Mouse (Mus musculus) urinary bladder, postnatal 10 days (tissue): ENCODE measurements around the gene Polm.

ENCODE experiments used
- DNase-seq: peaks from one replicate; pipeline ENCODE4 v3.0.0; 2022; ENCODE audit warnings: low spot score

Polm gene

DNA sequence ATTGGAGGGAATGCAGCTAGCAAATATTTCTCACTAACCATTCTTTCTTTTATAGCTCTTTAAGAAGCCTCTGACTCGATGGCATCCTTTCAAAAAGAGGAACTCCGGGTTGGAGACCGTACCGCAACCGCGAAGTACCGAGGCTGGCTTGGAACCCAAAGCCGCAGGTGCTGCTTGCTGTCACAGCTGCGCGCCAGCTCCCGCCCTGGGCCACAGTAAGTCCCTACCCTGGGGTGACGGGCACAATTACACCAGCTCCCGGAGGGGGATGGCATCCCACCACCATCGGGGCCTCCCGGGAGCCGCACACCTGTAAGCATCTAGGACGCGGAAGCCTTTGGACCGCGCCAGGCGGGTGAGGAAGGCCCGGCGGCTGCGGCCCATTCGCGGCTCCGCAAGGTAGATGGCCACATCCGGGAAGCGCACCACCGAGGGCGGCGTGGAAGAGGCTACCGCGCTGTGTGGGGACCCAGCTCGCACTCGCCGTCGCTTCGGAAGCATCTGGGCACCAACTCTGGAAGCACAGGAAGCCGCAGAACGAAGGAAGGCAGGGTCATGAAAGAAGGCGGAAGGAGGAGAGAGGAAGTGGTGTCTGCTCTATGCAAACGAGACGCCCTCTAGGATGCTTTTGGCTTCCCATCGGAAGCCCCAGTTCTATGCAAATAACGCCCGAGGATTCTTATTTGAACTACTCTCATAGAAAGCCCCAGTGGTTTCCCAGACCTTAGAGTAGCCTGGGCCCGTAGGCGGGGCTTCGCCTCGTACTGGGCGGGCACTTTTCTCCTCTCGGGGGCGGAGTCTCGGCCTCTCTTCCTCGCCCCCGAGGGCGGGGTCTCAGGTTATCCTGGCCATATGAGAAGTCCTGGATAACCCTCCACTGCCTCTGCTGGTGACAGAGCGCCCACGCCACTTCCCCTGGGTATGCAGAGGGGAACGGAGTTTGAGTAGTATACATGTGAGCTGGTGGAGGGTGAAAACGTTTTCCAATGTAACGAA, at the start of gene Polm:
Polm (minus strand) TSS at position 766 of the 996 bp plus-strand sequence.
- DNase-seq = peak; percentile 65

GRCm38 (mm10) chr11:5887250-5887649, 49.4 kb upstream of the Polm start:
- DNase-seq = no peak

GRCm38 (mm10) chr11:5886187-5886586, 48.4 kb upstream of the Polm start:
- DNase-seq = no peak

DNA sequence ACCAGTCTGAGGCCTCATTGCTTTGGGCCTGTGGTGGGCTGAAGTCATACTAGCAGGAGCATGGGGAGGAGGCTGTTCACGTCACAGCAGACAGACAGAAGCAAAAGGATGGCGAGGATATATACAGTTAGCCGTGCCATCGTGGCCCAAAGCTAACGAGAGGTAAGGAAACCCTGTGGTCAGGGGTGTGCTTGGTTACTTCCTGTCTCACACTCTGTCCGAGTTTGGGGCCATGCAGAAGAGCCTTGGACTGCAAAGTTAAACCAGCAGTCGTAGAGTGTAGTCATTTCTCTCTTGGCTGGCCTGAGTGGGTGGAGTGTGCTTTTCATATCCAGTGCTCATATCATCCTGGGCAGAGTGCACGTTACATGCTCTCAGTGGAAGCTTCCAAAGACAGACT, 44.7 kb upstream of the Polm start:
- no peak for DNase-seq

DNA sequence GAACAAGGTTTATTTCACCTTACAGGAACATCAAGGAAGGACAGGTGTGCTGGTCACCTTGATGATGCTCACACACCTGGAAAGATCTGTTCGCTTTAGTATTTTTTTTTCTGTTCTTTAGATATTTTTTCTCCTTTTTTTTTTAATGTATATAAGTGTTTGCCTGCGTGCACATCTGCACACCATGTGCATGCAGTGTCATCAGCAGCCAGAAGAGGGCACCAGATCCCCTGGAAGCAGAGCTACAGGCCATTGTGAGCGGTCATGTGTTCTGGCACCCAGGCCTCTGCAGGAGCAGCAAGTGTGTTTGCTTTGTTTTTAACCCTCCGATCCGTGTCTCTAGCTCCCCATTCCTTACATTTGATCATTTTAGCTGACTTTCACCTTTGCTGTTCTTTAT, 42.1 kb upstream of the Polm start:
- no peak for DNase-seq

- DNase-seq = no peak
Observed at GRCm38 (mm10) chr11:5878661-5879060, 40.8 kb upstream of the Polm start.

GRCm38 (mm10) chr11:5877921-5878526, 40.2 kb upstream of the Polm start, which contains the start of gene Pold2:
Gene Pold2 (minus strand): TSS chr11:5878292.
- DNase-seq = peak; percentile 82

- no peak for DNase-seq
Observed at GRCm38 (mm10) chr11:5877421-5877820, 39.6 kb upstream of the Polm start.

GRCm38 (mm10) chr11:5873192-5873591, 35.4 kb upstream of the Polm start:
- no peak for DNase-seq

- DNase-seq = no peak
Observed at GRCm38 (mm10) chr11:5872707-5873106, 34.9 kb upstream of the Polm start.

- DNase-seq = no peak
Observed at GRCm38 (mm10) chr11:5870069-5870468, 32.3 kb upstream of the Polm start.

- no peak for DNase-seq
Observed at GRCm38 (mm10) chr11:5869331-5869730, 31.5 kb upstream of the Polm start.

GRCm38 (mm10) chr11:5868324-5868723, 30.5 kb upstream of the Polm start:
- DNase-seq = no peak

- DNase-seq = no peak
Observed at GRCm38 (mm10) chr11:5867196-5867595, 29.4 kb upstream of the Polm start.

GRCm38 (mm10) chr11:5862394-5863105, 24.7 kb upstream of the Polm start:
- no peak for DNase-seq

DNA sequence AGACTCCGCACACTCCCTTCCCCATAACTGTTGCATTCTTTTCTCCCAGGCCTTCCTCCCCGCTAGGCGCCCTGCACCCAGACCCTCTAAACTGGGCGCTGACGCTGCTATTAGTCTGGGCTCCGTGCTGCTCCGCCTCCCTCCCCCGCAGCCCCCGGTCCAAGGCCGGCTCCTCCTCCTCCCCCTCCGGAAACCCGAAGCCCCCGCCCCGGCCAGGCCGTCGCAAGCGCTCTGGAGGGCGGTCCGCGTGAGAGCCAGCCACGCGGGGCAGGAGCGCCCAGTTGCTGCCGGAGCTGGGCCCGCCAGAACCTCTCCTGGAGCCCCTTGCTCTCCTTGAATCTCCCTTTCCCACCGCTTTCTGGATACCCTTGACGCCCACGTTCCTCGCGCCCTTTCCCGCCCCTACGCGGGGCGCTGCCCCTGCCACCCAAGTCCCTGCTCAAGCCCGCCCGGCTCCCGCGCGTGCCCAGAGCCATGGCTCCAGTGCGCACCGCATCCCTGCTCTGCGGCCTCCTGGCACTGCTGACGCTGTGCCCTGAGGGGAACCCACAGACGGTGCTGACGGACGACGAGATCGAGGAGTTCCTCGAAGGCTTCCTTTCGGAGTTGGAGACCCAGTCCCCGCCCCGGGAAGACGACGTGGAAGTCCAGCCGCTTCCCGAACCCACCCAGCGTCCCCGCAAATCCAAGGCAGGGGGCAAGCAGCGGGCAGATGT, 24.0 kb upstream of the Polm start, which contains the start of gene Aebp1:
Aebp1 (plus strand) TSS at position 270 of the 716 bp plus-strand sequence.
- DNase-seq = no peak

DNA sequence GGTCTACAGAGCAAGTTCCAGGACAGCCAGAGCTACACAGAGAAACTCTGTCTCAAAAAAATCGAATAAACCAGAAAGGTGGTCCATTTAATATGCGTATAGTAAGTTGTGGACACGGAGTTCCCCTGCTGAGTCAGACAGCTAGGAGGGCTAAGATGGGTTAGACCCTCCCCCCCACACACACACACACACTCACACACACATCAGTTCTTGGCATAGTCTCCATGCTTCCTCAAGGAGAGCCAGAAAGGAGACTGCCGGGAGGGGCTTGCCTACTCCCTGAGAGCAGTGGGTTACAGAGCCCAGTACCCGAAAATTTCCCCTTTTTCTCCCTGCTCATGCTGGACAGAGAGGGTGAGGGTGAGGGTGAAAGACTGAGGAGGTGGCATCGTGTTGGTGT, 22.8 kb upstream of the Polm start:
- no peak for DNase-seq

DNA sequence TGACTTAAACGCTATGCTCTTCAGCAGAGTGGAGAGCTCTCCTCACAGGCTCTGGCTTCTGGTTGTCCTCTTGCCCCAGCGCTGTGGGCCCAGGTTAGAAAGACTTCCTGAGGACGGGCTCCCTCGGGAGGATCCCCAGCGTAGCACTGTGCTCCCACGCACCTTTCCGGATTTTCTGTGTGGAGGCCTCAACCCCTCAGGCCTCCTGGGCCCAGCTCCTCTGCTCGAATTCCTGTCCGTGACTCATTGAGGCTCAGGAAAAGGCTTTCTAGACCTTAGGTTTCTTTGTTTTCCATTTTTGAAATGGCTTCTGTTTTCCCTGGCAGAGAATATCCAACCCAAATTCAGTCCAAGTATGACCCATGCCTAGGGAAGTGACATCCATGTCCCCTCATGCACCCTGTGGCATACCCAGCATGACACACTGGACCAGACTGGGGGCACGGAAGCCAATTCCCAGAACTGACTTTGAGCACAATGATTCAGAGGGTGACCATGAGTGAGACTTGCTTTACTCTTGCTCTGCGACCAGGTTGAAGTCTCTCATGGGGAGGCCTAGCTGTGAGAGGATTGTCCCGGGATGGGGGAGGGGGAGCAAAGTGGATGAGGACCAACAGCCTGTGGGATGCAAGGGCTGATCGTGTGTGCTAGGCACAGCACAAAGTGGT, 22.2 kb upstream of the Polm start:
- no peak for DNase-seq

- DNase-seq = no peak
Observed at GRCm38 (mm10) chr11:5858723-5859122, 20.9 kb upstream of the Polm start.

- no peak for DNase-seq
Observed at GRCm38 (mm10) chr11:5856479-5857130, 18.8 kb upstream of the Polm start.

GRCm38 (mm10) chr11:5855902-5856301, 18.1 kb upstream of the Polm start:
- no peak for DNase-seq
